Mouse (Mus musculus): ENCODE measurements around the gene Rnps1.
"Not testable (repeated sequence)": the region's sequence is repeated elsewhere in the genome, so short reads cannot be mapped to it uniquely, and the experiment has no call there.

The Rnps1 gene

DNA sequence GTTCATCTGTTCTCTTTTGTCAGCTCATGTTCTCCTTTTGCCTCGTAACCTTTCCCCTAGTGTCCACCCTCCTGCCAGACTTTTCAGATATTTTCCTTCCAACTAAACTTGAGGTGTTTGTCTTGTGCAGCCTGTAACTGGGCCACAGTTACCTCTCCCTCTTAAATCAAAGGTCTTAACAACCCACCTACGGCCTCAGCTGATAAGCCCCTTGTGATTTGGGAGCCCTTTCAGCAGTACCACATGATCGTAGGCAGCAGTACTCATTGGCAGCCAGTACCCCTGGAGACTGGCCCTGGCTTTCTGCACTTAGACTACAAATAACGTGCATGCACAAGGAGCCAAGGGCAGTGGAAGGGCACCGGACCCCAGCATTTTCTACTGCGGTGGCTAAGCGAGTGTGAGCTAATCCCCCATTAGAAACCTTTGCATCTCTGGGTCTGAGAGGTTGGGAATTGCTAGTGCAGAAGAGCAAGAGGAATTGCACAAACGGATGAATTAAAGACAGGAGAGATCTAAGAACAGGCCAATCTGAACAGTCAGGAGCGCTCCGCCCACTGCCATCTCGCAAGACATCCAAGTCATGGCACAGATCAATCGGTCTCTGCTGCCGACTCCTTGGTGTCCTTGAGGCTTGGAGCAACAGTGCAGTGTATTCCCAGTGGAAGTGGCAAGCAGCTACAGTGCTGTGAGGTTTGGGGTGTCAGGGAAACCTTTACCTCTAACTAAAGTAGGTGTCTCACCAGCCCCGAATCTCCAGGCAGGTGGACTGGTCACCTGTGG, 15.0 kb downstream of the Rnps1 start:
- peak; percentile 55 to 65 for DNase-seq

DNA sequence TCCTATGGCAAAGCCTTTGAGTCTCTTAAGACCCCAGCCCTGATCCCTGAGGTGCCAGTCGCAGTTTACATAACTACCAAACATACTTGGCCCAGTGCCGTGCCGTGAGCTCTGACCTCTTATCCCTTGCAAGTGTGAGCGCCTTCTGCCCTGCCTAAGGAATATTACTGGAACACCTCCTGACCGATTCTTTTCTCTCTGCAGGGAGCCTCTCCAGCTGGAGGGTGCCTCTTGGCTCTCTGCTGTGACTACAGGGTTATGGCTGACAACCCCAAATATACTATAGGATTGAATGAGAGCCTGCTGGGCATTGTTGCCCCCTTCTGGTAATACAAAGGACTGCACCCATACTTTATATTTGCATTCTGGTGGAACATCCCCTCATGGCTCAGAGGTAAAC, 22.7 kb downstream of the Rnps1 start:
- DNase-seq: peak in 1 of 2 experiments; percentile 54

GRCm38 (mm10) chr17:24440377-24440776, 26.0 kb downstream of the Rnps1 start:
- DNase-seq: no peak

DNA sequence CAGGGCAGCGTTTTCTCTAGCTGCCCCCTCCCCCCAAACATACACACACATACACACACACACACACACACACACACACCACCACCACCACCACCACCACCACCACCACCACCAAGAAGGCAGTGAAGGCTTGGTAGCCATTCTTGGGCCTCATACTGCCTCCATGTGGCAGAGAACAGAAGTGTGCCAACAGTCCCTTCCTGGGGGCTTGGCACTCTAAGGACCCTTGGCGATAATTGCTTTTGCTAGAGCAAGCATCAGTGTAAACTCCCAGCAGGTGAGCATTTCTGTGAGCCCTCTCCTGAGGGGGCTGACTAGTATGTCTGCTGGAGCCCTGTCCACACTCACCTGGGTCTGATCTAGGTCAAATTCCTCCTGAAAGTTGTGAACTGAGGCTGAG, 26.8 kb downstream of the Rnps1 start:
- DNase-seq: no peak

GRCm38 (mm10) chr17:24442107-24442506, 27.7 kb downstream of the Rnps1 start:
- DNase-seq: no peak

DNA sequence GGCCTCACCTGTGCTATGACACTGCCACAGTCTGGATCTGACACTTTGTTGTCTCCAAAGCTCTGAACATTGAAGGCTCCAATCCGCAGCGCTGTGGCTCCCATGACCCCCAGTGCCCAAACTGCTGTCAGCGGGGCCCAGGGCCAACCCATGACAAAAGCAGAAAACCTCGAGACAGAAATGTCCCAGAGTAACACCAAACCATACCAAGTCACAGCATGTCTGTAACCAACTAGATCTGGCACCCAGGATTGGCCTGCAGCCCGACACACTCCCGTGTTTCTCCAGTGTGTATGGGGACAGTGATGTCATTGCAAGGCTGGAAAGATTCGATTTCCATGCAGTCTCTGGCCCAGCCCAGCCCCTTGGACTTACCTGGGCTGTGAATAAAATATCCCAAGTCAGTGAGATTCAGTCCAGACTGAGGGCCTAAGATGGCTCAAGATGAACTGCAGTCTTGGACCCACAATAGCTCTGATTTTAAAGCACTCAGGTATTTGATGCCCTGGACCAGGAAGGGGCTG, 28.3 kb downstream of the Rnps1 start, which contains the start of gene Dnase1l2:
Dnase1l2 (minus strand) TSS at position 474 of the 524 bp plus-strand sequence.
- DNase-seq: no peak

DNA sequence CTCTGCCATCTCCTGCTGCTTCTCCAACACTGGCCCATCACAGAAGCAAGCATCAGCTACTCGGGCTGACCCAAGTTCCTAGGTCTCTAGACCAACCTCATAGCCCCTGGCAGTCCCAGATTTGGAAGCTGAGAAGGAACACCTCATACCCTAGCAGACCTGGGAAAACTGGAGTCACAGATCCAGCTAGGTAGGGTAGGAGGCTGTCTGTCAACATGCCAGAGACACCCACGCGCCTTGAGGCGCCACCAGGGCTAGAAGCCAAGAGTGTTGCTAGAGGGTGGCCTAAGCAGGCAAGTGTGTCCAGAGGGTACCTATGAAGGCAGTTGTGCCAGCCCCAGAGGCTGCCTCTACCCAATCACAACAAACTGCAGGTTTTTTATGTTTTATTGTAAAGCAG, 29.0 kb downstream of the Rnps1 start:
- peak; percentile 34 to 38 for DNase-seq

GRCm38 (mm10) chr17:24446590-24446989, 32.2 kb downstream of the Rnps1 start:
- DNase-seq: no peak

DNA sequence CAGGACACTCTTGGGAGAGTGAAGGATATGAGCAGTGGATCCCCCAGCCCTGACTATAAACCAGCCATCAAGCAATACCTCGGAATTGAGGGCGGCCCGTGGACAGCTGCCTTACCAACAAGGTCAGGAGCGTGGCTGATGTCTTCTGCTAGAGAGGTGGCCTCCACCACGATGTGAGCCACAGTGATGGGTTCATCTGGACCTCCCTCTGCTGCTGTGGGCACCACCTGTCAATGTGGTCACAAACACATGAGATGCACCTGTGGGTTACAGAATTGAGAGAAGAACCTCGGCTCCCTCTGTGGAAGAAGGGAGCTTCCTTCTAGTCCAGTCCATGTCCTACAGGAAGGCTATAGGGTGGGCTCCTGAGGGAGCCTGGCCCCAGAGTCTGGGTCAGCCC, 35.1 kb downstream of the Rnps1 start:
- DNase-seq: no peak

DNA sequence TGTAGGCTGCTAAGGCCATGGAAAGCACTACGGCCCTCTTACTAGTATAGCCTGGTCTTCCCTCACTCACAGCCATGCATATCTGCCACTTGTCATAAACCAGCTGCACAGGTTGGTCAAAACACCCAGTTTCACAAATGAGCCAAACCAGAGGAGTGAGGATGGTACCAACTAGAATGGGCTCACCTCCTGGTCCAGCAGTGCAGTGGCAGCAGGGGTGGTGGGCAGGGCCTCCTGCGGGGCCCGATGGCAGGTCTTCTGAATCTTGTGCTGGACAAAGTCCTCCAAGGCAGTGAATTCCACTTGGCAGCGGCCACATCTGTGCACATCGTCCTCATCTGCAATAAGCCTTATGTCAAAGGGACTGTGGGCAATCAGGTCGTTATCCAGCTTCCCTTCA, 36.9 kb downstream of the Rnps1 start:
- no peak for DNase-seq

GRCm38 (mm10) chr17:24453372-24453771, 39.0 kb downstream of the Rnps1 start:
- peak; percentile 30 to 52 for DNase-seq

GRCm38 (mm10) chr17:24454218-24454755, 39.9 kb downstream of the Rnps1 start:
- no peak for DNase-seq

DNA sequence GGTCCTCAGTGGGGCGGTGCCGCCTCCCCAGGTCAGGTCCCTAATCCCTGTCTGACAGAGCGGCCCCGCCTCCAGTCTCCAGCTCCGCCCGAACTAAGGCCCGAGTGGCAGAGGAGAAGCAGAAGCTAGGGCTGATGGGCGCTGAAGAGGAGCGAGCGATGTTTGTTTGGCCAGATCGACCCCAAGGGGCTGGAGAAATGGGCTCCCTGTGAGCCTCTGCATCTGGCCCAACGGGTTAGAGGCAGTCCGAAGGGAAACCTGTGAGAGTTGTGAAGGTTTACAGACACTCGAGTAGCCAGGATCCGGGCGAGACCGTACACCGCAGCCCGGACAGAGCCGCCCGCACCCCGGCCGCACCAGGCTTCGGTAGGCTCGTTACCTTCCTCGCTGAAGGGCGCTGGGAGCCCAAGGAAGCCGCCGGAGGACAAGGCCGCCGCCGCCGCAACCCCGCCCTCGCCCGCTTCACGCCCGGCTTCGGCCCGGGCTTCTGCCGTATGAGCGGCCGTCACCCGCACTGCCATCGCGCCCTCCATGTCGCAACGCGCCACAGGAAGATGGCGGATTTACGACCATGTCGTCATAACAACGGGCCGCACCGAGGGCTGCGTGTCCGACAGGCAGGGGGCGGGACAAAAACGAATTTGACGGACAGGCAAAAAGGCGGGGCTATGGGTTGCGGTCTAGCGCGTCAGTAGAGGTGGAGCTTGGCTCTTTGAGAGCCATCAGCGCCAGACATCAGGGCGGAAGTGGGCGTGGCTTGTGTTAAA, 40.6 kb downstream of the Rnps1 start:
- DNase-seq: peak; percentile 99

GRCm38 (mm10) chr17:24455523-24456206, 41.3 kb downstream of the Rnps1 start:
- DNase-seq: not testable (repeated sequence)

- peak in 1 of 2 experiments; percentile 51 for DNase-seq
Measured at GRCm38 (mm10) chr17:24461580-24461979, 47.2 kb downstream of the Rnps1 start.

GRCm38 (mm10) chr17:24462932-24463331, 48.6 kb downstream of the Rnps1 start:
- no peak for DNase-seq

- peak; percentile 43 to 49 for DNase-seq
Measured at GRCm38 (mm10) chr17:24463374-24464133, 49.2 kb downstream of the Rnps1 start.

GRCm38 (mm10) chr17:24468636-24469246, 54.4 kb downstream of the Rnps1 start:
- no peak for DNase-seq

DNA sequence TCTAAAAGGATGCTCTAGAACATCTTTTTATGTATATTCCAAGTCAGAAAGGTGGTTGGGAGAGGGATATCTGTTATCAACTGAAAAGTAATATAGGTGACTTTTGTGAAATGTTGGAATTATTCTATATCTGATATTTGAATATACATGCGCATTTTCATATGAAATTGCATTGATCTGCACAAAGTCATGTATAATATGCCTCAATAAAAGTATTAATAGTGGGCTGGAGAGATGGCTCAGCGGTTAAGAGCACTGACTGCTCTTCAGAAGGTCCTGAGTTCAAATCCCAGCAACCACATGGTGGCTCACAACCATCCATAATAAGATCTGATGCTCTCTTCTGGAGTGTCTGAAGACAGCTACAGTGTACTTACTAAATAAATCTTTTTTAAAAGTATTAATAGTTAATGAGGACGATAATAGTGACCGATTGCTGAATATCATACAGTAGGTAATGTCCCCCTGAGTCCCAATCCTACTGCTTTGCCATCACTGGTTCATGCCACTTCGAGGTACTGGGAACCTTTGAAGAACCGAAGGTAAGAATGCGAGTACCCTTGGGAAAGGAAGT, 55.1 kb downstream of the Rnps1 start:
- DNase-seq: no peak

DNA sequence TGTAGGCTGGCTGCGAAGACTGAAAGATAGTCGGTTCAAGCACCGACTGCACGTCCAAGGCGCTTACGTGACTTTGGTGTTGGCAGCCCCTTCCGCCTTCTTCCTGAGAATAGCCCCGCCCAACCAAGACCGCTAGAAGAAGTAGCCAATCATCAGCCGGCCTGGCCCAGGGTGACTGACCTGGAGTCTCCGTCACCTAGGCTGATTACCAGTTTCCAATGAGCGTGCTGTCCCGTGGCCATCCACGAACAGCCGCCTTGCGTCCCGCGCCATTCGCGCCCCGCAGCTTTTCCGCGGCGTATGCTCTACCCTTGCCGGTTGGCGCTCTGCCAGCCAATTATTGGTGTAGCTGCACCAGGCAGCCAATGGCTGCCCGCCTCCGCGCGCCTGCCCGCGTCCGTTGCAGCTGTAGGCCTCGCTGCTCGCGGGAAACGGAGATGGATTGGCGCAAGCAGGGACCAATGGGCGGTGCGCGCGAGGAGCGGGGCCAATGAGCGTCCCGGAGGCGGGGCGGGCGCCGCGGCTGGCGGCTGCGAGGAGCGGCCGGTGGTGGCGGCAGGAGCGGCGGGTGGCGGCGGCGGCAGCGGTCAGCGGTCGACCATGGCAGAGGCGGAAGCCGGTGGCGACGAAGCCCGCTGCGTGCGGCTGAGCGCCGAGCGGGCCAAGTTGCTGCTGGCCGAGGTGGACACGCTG, 55.7 kb downstream of the Rnps1 start, which contains the start of the genes E4f1 and Pgp:
E4f1 (minus strand) TSS at position 404 of the 693 bp plus-strand sequence.
Pgp (plus strand) TSS at position 483 of the 693 bp plus-strand sequence.
- peak; percentile 98 for DNase-seq
